Mouse (Mus musculus) limb, embryonic 14.5 days (tissue): ENCODE measurements around the gene Cog8. TPM values are rescaled to one million over a fixed set of nuclear protein-coding genes. Genes with fewer than 3 reads are reported as not detected.

Source experiments
- ATAC-seq: fragments of 200-750 bp; cut with Nextera tagmentation; 2 replicates; pipeline ENCODE4 v1.8.0; 2017; ENCODE audit warnings: low read depth, moderate number of reproducible peaks, moderate TSS enrichment; ENCODE audit not compliant: low FRiP score
- DNase-seq: peaks from one replicate; pipeline ENCODE4 v3.0.0-alpha.2; 2015; ENCODE audit warnings: low spot score
- H3K27ac ChIP-seq: fragments of 300-500 bp; sonication (generic); replicated peaks from 2 replicates; pipeline ENCODE4 v1.5.1; 2014; ENCODE audit warnings: low read depth, mild to moderate bottlenecking, low read length, moderate library complexity, mixed read lengths
- H3K27me3 ChIP-seq: fragments of 300-500 bp; sonication (generic); 2 replicates; pipeline ENCODE4 v1.6.1; 2014; ENCODE audit warnings: low read length, mixed read lengths; ENCODE audit not compliant: control insufficient read depth, insufficient read depth
- H3K36me3 ChIP-seq: fragments of 300-500 bp; sonication (generic); 2 replicates; pipeline ENCODE4 v1.6.1; 2014; ENCODE audit warnings: mild to moderate bottlenecking, low read length, moderate library complexity, mixed read lengths; ENCODE audit not compliant: control insufficient read depth, insufficient read depth
- H3K4me1 ChIP-seq: fragments of 300-500 bp; sonication (generic); 2 replicates; pipeline ENCODE4 v1.6.1; 2014; ENCODE audit warnings: antibody characterized with exemption, low read length, mixed read lengths; ENCODE audit not compliant: control insufficient read depth, insufficient read depth
- H3K4me2 ChIP-seq: fragments of 300-500 bp; sonication (generic); replicated peaks from 2 replicates; pipeline ENCODE4 v1.6.1; 2014; ENCODE audit warnings: low read depth, mild to moderate bottlenecking, low read length, moderate library complexity; ENCODE audit not compliant: severe bottlenecking
- H3K4me3 ChIP-seq: fragments of 300-500 bp; sonication (generic); replicated peaks from 2 replicates; pipeline ENCODE4 v1.5.1; 2014; ENCODE audit warnings: low read length
- H3K9ac ChIP-seq: fragments of 300-500 bp; sonication (generic); 2 replicates; pipeline ENCODE4 v1.6.1; 2014; ENCODE audit warnings: mild to moderate bottlenecking, low read depth, low read length, moderate library complexity; ENCODE audit not compliant: severe bottlenecking
- H3K9me3 ChIP-seq: fragments of 300-500 bp; sonication (generic); 2 replicates; pipeline ENCODE4 v1.6.1; 2016; ENCODE audit warnings: low read length; ENCODE audit not compliant: control insufficient read depth
- POLR2A ChIP-seq: fragments of 200-500 bp; IDR thresholded peaks from 2 replicates; pipeline ENCODE4 v1.8.0; 2012; ENCODE audit warnings: inconsistent platforms, mild to moderate bottlenecking, moderate library complexity, borderline replicate concordance; ENCODE audit not compliant: insufficient read depth, insufficient read length; ENCODE audit errors: extremely low read depth
- WGBS: fragments of 180-500 bp; shearing (Covaris S2); extraction: QIAGEN DNeasy Blood & Tissue Kit; methylation state at CpG from one replicate; pipeline ENCODE4 v1.1.7; 2014; 5-methylcytosine and 5-hydroxymethylcytosine counted together
- polyA plus RNA-seq, 2 experiments: library from polyadenylated mRNA; depleted of rRNA in 1 of 2; stranded (reverse) in 1 of 2; unstranded in 1 of 2; fragments of >200 nt; fragmentation: Nextera tagmentation in 1 of 2; extraction: Ambion mirVana in 1 of 2; gene quantifications; 2 replicates each; pipeline versions ENCODE4 v1.2.1 to v1.2.3; 2012 to 2014

Gene Cog8
- polyA plus RNA-seq (2012; rRNA removed) (56.7 and 68.1 TPM in 2 replicates), polyA plus RNA-seq (2014; fragmentation: Nextera tagmentation; extraction: Ambion mirVana) (37.8 and 40.9 TPM in 2 replicates)

DNA sequence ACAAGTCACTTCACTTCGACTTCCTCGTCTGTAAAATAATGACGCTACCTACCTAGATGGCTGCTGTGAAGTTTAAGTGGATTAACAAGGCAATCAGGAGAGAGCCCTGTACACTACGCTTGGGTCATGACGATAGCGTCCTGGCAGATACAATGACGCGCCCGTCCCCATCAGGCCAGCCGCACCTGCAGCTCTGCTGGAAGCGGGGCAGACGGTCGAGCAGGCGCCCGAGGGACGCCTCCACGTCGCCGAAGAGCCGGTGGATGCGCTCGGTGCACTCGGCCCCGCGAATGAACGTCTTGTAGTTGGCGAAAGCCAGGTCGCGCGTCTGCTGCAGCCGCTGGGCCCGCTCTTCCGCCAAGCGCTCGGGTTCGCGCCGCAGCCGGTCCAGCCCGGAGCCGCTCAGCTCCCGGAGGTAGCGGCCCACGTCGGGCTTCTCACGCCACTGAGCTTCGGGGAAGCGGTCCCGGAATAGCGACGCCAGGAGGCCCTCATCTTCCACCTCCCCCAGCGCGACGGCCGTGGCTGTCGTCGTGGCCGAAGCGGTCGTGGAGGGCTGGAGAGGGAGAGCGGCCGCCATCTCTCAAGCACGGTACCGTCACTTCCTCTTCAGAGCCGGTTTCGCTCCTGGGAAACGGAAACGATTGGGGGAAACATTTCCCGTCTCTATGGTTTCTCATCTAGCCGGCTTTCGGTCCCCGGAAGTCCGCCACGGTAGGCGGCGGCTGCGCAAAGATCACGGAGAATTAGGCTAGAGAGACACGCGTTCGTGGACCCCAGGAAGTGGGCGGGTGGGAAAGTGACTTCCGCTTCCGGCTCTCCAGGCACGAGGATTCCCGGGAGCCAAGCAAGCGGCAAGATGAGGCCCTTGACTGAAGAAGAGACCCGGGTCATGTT is at the start of gene Cog8, which contains the start of gene Nip7:
Gene Cog8 (minus strand): TSS at position 614 of the 897 bp plus-strand sequence.
Gene Nip7 (plus strand): TSS at position 802 of the 897 bp plus-strand sequence.
- ATAC-seq = peak; percentile 96
- Histone ChIP-seq H3K36me3 (peaks cover 43% of the 10 kb centered on the region), H3K4me2 (peak within 1 kb of the TSS; percentile 86), H3K27me3 (no peaks in the 10 kb centered on the region), H3K4me1 (peaks cover 18% of the 10 kb centered on the region), H3K9me3 (no peaks in the 10 kb centered on the region), H3K9ac (peak within 1 kb of the TSS; percentile 84), H3K4me3 (peak within 1 kb of the TSS; percentile 98), H3K27ac (peak within 1 kb of the TSS; percentile 61)
- peak; percentile 53; the same call in 1 of the 2 replicates for TF ChIP-seq POLR2A
- under 1% methylated on average over 81 of the region's 88 CpGs for WGBS
- peak; percentile 97 for DNase-seq

DNA sequence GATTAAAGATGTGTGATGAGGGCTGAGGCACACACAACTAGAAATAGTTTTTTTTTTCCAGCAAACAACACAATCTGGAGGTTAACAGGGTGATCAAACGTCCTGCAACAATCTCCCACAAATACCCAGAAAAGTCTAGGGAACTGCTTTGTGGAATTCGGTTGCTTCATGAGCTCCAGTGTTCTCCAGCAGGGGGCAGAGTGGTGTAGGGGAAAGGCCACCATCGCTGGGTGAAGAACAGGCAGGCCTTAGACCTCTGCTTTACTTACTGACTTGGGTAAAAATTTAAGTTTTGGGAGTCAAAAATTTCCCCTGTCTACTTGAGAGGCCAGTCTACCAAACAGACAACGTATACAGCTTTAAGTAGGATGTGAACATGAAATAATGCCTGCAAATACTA is 48.1 kb upstream of the Cog8 start:
- peak; percentile 41 for ATAC-seq
- DNase-seq = peak; percentile 71
- no peaks in the 10 kb centered on the region for H3K9me3 ChIP-seq

GRCm38 (mm10) chr8:107100635-107101034 is 44.1 kb upstream of the Cog8 start:
- Histone ChIP-seq H3K4me2 (no peak overlapping the region), H3K27me3 (no peaks in the 10 kb centered on the region), H3K9ac (no peak overlapping the region), H3K4me3 (no peak overlapping the region), H3K27ac (no peak overlapping the region; the same call in 1 of the 2 replicates), H3K36me3 (no peaks in the 10 kb centered on the region), H3K4me1 (no peaks in the 10 kb centered on the region), H3K9me3 (no peaks in the 10 kb centered on the region)
- DNase-seq (peak; percentile 30), ATAC-seq (no peak)
- 67% methylated on average over 2 of the region's 2 CpGs for WGBS
- TF ChIP-seq POLR2A = no peak

More for the DNA sequence above, 48.1 kb upstream of the Cog8 start:
- TF ChIP-seq POLR2A = no peak
- Histone ChIP-seq H3K4me2 (no peak overlapping the region), H3K9ac (no peak overlapping the region), H3K27ac (no peak overlapping the region), H3K4me3 (no peak overlapping the region), H3K4me1 (no peaks in the 10 kb centered on the region), H3K27me3 (no peaks in the 10 kb centered on the region), H3K36me3 (no peaks in the 10 kb centered on the region)
- WGBS = 7% methylated on average over 4 of the region's 4 CpGs

DNA sequence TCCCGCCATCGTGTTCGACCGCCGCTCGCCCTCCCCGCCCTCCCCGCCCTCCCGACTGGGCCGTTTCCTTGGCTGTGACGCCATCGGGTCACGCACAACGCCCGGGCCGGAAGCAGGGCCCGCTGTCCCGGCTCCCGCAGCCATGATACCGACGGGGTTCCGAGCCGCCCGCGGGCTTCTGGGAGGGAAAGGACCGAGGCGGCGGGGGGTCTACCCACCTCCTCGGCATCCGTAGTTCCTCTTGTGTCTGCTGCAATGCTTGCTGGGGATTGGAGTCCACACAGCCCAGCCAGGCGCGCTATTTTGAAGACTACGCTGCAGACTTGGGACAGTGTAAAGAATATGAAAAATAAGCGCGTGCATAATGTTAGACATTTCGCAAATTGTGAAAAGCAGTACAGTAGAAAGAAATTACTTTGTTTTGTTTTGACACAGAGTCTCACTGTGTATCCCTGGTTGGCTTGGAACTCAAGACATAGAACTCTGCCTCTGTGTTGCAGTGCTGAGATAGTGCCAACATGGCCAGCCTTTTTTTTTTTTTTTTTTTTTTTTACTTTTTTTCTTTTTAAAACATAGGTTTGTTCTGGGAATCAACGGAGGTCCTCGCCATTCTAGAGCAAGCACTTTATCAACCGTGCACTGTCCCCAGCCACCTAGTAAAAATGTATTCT is 40.0 kb upstream of the Cog8 start, which contains the start of gene Terf2:
Gene Terf2 (minus strand): TSS at position 182 of the 671 bp plus-strand sequence.
- H3K4me1 ChIP-seq = peaks cover 5% of the 10 kb centered on the region; the same call in 1 of the 2 replicates
- H3K27ac ChIP-seq = peak within 1 kb of the TSS; percentile 90
- peaks cover 26% of the 10 kb centered on the region for H3K36me3 ChIP-seq
- H3K27me3 ChIP-seq = no peaks in the 10 kb centered on the region
- peak within 1 kb of the TSS; percentile 89 for H3K9ac ChIP-seq
- WGBS = 5% methylated on average over 36 of the region's 39 CpGs
- DNase-seq = peak; percentile 98
- peak within 1 kb of the TSS; percentile 92 for H3K4me3 ChIP-seq
- TF ChIP-seq POLR2A = 0 out of 2 replicates have a peak, but pooled peaks have one; percentile 68
- peak within 1 kb of the TSS; percentile 68 for H3K4me2 ChIP-seq
- no peaks in the 10 kb centered on the region for H3K9me3 ChIP-seq
- ATAC-seq = peak; percentile 96
